Mouse (Mus musculus): ENCODE results near the gene Aqp6. TPM values are rescaled to one million over a fixed set of nuclear protein-coding genes. Genes with fewer than 3 reads are reported as not detected.

Gene Aqp6
- total RNA-seq, 1 experiment: 0.36 TPM

- Histone ChIP-seq H3K4me1 (ENCODE audit: control insufficient read depth in 2 of 2, insufficient read depth in 2 of 2, low read length in 2 of 2, poor library complexity in 1 of 2) (peaks cover 1 to 25% of the 10 kb centered on the region in 2 experiments; a peak in 2 of 4 replicates), H3K9me3 (ENCODE audit: control insufficient read depth, insufficient read depth, low read depth, low read length) (no peaks in the 10 kb centered on the region), H3K27ac (ENCODE audit: insufficient read depth, low read depth, low read length, poor library complexity, severe bottlenecking) (no peak overlapping the region), H3K4me3 (ENCODE audit: insufficient read depth in 1 of 2, low read depth in 1 of 2, low read length in 2 of 2, poor library complexity in 1 of 2, severe bottlenecking in 1 of 2) (no peak overlapping the region), H3K9ac (ENCODE audit: insufficient read depth, low read depth, low read length, poor library complexity, severe bottlenecking) (no peak overlapping the region), H3K36me3 (ENCODE audit: control insufficient read depth, insufficient read depth, low read length, poor library complexity, severe bottlenecking) (no peaks in the 10 kb centered on the region)
- TF ChIP-seq CHD2 (IDR thresholded peaks at IDR 0.05; ENCODE audit: low read depth, low read length) (no peak), MAFK (IDR thresholded peaks at IDR 0.05; ENCODE audit: insufficient read depth, low read depth, low read length) (no peak), ZC3H11A (IDR thresholded peaks at IDR 0.05; ENCODE audit: borderline replicate concordance, low read depth, low read length) (no peak), HCFC1 (IDR thresholded peaks at IDR 0.05; ENCODE audit: borderline replicate concordance, insufficient read depth, low read length) (no peak), ZNF384 (IDR thresholded peaks at IDR 0.05; ENCODE audit: low read depth, low read length) (no peak)
- no peak for DNase-seq (ENCODE audit: low read depth, low spot score)
- in situ Hi-C loops (cut with MboI; ENCODE audit: low sequenced_read_pairs in 2 of 2, unreplicated experiment in 2 of 2): no loop called here
Measured at GRCm38 (mm10) chr15:99599245-99600070, 1.7 kb upstream of the Aqp6 start.

- in situ Hi-C loops (cut with MboI; ENCODE audit: low sequenced_read_pairs in 2 of 2, unreplicated experiment in 2 of 2): no loop called here
- peaks cover 1 to 24% of the 10 kb centered on the region in 2 experiments; a peak in 2 of 4 replicates for H3K4me1 ChIP-seq (ENCODE audit: control insufficient read depth in 2 of 2, insufficient read depth in 2 of 2, low read length in 2 of 2, poor library complexity in 1 of 2)
- H3K9me3 ChIP-seq (ENCODE audit: control insufficient read depth, insufficient read depth, low read depth, low read length): no peaks in the 10 kb centered on the region
- peak overlapping the region; percentile 31; the same call in 1 of the 2 replicates for H3K9ac ChIP-seq (ENCODE audit: insufficient read depth, low read depth, low read length, poor library complexity, severe bottlenecking)
- H3K4me3 ChIP-seq (ENCODE audit: insufficient read depth in 1 of 2, low read depth in 1 of 2, low read length in 2 of 2, poor library complexity in 1 of 2, severe bottlenecking in 1 of 2): peak overlapping the region in 1 of 2 experiments; percentile 38; a peak in 1 of 4 replicates
- TF ChIP-seq CHD2 (IDR thresholded peaks at IDR 0.05; ENCODE audit: low read depth, low read length): no peak
- no peak for TF ChIP-seq MAFK (IDR thresholded peaks at IDR 0.05; ENCODE audit: insufficient read depth, low read depth, low read length)
- TF ChIP-seq ZC3H11A (IDR thresholded peaks at IDR 0.05; ENCODE audit: borderline replicate concordance, low read depth, low read length): no peak
- no peak for TF ChIP-seq ZNF384 (IDR thresholded peaks at IDR 0.05; ENCODE audit: low read depth, low read length)
- no peak for TF ChIP-seq HCFC1 (IDR thresholded peaks at IDR 0.05; ENCODE audit: borderline replicate concordance, insufficient read depth, low read length)
- DNase-seq (ENCODE audit: low read depth, low spot score): no peak
- no peaks in the 10 kb centered on the region for H3K36me3 ChIP-seq (ENCODE audit: control insufficient read depth, insufficient read depth, low read length, poor library complexity, severe bottlenecking)
- no peak overlapping the region for H3K27ac ChIP-seq (ENCODE audit: insufficient read depth, low read depth, low read length, poor library complexity, severe bottlenecking)
Measured at GRCm38 (mm10) chr15:99601823-99602120, 572 bp downstream of the Aqp6 start.

GRCm38 (mm10) chr15:99602206-99602820 lies 1.1 kb downstream of the Aqp6 start:
- Histone ChIP-seq H3K36me3 (ENCODE audit: control insufficient read depth, insufficient read depth, low read length, poor library complexity, severe bottlenecking) (no peaks in the 10 kb centered on the region), H3K9ac (ENCODE audit: insufficient read depth, low read depth, low read length, poor library complexity, severe bottlenecking) (no peak overlapping the region), H3K4me1 (ENCODE audit: control insufficient read depth in 2 of 2, insufficient read depth in 2 of 2, low read length in 2 of 2, poor library complexity in 1 of 2) (peaks cover 1 to 22% of the 10 kb centered on the region in 2 experiments; a peak in 2 of 4 replicates), H3K27ac (ENCODE audit: insufficient read depth, low read depth, low read length, poor library complexity, severe bottlenecking) (no peak overlapping the region), H3K4me3 (ENCODE audit: insufficient read depth in 1 of 2, low read depth in 1 of 2, low read length in 2 of 2, poor library complexity in 1 of 2, severe bottlenecking in 1 of 2) (peak overlapping the region; percentile 11 to 45; a peak in 2 of 4 replicates), H3K9me3 (ENCODE audit: control insufficient read depth, insufficient read depth, low read depth, low read length) (no peaks in the 10 kb centered on the region)
- DNase-seq (ENCODE audit: low read depth, low spot score): no peak
- no peak for TF ChIP-seq ZC3H11A (IDR thresholded peaks at IDR 0.05; ENCODE audit: borderline replicate concordance, low read depth, low read length)
- TF ChIP-seq CHD2 (IDR thresholded peaks at IDR 0.05; ENCODE audit: low read depth, low read length): no peak
- TF ChIP-seq ZNF384 (IDR thresholded peaks at IDR 0.05; ENCODE audit: low read depth, low read length): no peak
- no peak for TF ChIP-seq HCFC1 (IDR thresholded peaks at IDR 0.05; ENCODE audit: borderline replicate concordance, insufficient read depth, low read length)
- TF ChIP-seq MAFK (IDR thresholded peaks at IDR 0.05; ENCODE audit: insufficient read depth, low read depth, low read length): no peak
- in situ Hi-C loops (cut with MboI; ENCODE audit: low sequenced_read_pairs in 2 of 2, unreplicated experiment in 2 of 2): no loop called here

- H3K9me3 ChIP-seq (ENCODE audit: control insufficient read depth, insufficient read depth, low read depth, low read length): no peaks in the 10 kb centered on the region
- H3K9ac ChIP-seq (ENCODE audit: insufficient read depth, low read depth, low read length, poor library complexity, severe bottlenecking): no peak overlapping the region
- in situ Hi-C loops (cut with MboI; ENCODE audit: low sequenced_read_pairs in 2 of 2, unreplicated experiment in 2 of 2): no loop called here
- no peak overlapping the region for H3K4me3 ChIP-seq (ENCODE audit: insufficient read depth in 1 of 2, low read depth in 1 of 2, low read length in 2 of 2, poor library complexity in 1 of 2, severe bottlenecking in 1 of 2)
- no peak overlapping the region for H3K27ac ChIP-seq (ENCODE audit: insufficient read depth, low read depth, low read length, poor library complexity, severe bottlenecking)
- H3K36me3 ChIP-seq (ENCODE audit: control insufficient read depth, insufficient read depth, low read length, poor library complexity, severe bottlenecking): no peaks in the 10 kb centered on the region
- H3K4me1 ChIP-seq (ENCODE audit: control insufficient read depth in 2 of 2, insufficient read depth in 2 of 2, low read length in 2 of 2, poor library complexity in 1 of 2): peaks cover 1 to 22% of the 10 kb centered on the region in 2 experiments; a peak in 2 of 4 replicates
- TF ChIP-seq ZC3H11A (IDR thresholded peaks at IDR 0.05; ENCODE audit: borderline replicate concordance, low read depth, low read length): no peak
- TF ChIP-seq ZNF384 (IDR thresholded peaks at IDR 0.05; ENCODE audit: low read depth, low read length): no peak
- no peak for TF ChIP-seq CHD2 (IDR thresholded peaks at IDR 0.05; ENCODE audit: low read depth, low read length)
- no peak for TF ChIP-seq HCFC1 (IDR thresholded peaks at IDR 0.05; ENCODE audit: borderline replicate concordance, insufficient read depth, low read length)
- TF ChIP-seq MAFK (IDR thresholded peaks at IDR 0.05; ENCODE audit: insufficient read depth, low read depth, low read length): no peak
- DNase-seq (ENCODE audit: low read depth, low spot score): no peak
Measured at GRCm38 (mm10) chr15:99603216-99603615, 2.0 kb downstream of the Aqp6 start.

Data from ES-E14 (cell line).